Mouse (Mus musculus): Measurements from ENCODE around the gene Minpp1. TPM values are rescaled to one million over a fixed set of nuclear protein-coding genes. Genes with fewer than 3 reads are reported as not detected.

Minpp1 gene
- polyA plus RNA-seq, 1 experiment, result 70.7 TPM

GRCm38 (mm10) chr19:32529252-32529942 lies 43.8 kb downstream of the Minpp1 start:
- no peak overlapping the region for H3K27ac ChIP-seq (ENCODE audit: control insufficient read depth, insufficient read depth, low read length)
- H3K4me1 ChIP-seq (replicated peaks; ENCODE audit: control insufficient read depth, insufficient read depth, low read length), result peaks cover 2% of the 10 kb centered on the region; the same call in 1 of the 2 replicates
- H3K27me3 ChIP-seq (ENCODE audit: control insufficient read depth, insufficient read depth, low read length), result no peaks in the 10 kb centered on the region
- no peak overlapping the region for H3K4me3 ChIP-seq (ENCODE audit: control insufficient read depth, insufficient read depth, low read length)
- no peak for DNase-seq
- no peak for TF ChIP-seq POLR2A (IDR thresholded peaks at IDR 0.05; ENCODE audit: control insufficient read depth, extremely low read depth, insufficient read depth, low read length, poor library complexity)
- no peak for TF ChIP-seq CTCF (IDR thresholded peaks at IDR 0.05; ENCODE audit: borderline replicate concordance, control insufficient read depth, extremely low read depth, insufficient read depth, low read length, poor library complexity)
- no peaks in the 10 kb centered on the region for H3K36me3 ChIP-seq (ENCODE audit: control insufficient read depth, insufficient read depth, low read length)
- 96% methylated on average over 11 of the region's 11 CpGs for WGBS

GRCm38 (mm10) chr19:32530296-32530695 lies 44.7 kb downstream of the Minpp1 start:
- Histone ChIP-seq H3K27ac (ENCODE audit: control insufficient read depth, insufficient read depth, low read length) (no peak overlapping the region), H3K27me3 (ENCODE audit: control insufficient read depth, insufficient read depth, low read length) (no peaks in the 10 kb centered on the region), H3K4me1 (replicated peaks; ENCODE audit: control insufficient read depth, insufficient read depth, low read length) (no peaks in the 10 kb centered on the region), H3K4me3 (ENCODE audit: control insufficient read depth, insufficient read depth, low read length) (no peak overlapping the region), H3K36me3 (ENCODE audit: control insufficient read depth, insufficient read depth, low read length) (no peaks in the 10 kb centered on the region)
- WGBS, result 93% methylated on average over 7 of the region's 7 CpGs
- DNase-seq, result no peak
- TF ChIP-seq CTCF (IDR thresholded peaks at IDR 0.05; ENCODE audit: borderline replicate concordance, control insufficient read depth, extremely low read depth, insufficient read depth, low read length, poor library complexity), result no peak
- TF ChIP-seq POLR2A (IDR thresholded peaks at IDR 0.05; ENCODE audit: control insufficient read depth, extremely low read depth, insufficient read depth, low read length, poor library complexity), result no peak

DNA sequence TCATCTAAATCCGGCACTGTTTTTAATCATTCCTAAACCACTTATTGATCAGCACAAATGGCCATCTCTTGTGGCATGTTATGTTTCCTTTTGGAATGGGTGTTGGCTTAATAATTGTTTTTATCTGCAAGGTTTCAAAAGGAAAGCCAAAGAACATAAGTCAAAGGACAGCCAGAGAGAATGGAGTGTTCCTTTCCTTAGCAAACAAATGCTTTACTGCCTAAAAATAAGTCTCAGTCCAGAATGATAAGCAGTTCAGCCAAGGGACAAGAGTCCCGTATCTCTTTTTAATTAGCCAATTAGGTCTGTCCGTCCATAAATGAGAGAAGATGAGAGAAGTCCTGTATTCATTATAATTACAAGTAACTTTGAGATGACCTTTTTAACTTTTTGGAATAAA lies 46.8 kb downstream of the Minpp1 start:
- Histone ChIP-seq H3K27ac (ENCODE audit: control insufficient read depth, insufficient read depth, low read length) (no peak overlapping the region), H3K36me3 (ENCODE audit: control insufficient read depth, insufficient read depth, low read length) (no peaks in the 10 kb centered on the region), H3K27me3 (ENCODE audit: control insufficient read depth, insufficient read depth, low read length) (no peaks in the 10 kb centered on the region), H3K4me1 (replicated peaks; ENCODE audit: control insufficient read depth, insufficient read depth, low read length) (no peaks in the 10 kb centered on the region), H3K4me3 (ENCODE audit: control insufficient read depth, insufficient read depth, low read length) (no peak overlapping the region)
- 95% methylated on average over 3 of the region's 3 CpGs for WGBS
- no peak for DNase-seq
- TF ChIP-seq POLR2A (IDR thresholded peaks at IDR 0.05; ENCODE audit: control insufficient read depth, extremely low read depth, insufficient read depth, low read length, poor library complexity), result no peak
- no peak for TF ChIP-seq CTCF (IDR thresholded peaks at IDR 0.05; ENCODE audit: borderline replicate concordance, control insufficient read depth, extremely low read depth, insufficient read depth, low read length, poor library complexity)

DNA sequence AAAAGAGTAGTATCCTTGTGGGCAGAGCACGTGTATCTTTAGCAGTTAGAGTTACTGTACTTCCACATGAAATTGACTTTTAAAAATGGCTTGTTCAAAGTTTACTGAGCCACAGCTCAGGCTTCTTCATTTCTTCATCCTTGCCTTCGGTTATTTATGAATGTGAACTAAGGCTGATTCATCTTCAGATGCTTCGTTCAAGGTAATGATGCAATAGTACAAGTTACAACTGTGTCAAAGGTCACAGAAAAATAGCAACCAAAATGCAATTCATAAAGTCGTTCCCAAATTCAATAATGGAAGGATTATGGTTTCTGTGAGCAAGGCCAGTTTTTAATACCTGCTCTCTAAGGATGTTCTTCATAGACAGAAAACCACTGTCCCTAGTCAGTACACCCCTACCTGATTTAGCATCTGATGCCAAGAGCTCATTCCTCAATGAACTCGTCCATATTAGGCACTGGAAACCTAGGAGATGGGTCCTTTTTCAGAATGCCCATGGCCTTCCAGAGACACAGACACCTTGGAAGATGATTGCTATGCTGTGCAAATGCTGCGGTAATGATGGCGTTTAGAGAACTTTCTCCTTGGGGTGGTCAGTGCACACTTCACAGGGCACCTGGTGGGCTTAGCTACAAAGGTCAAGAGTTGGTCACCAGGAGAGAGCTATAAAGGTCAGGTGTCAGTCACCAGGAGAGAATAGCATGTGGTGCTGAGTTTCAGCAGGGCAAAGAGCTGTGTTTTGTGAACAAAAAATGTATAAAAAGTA lies 47.4 kb downstream of the Minpp1 start:
- no peaks in the 10 kb centered on the region for H3K36me3 ChIP-seq (ENCODE audit: control insufficient read depth, insufficient read depth, low read length)
- DNase-seq, result no peak
- no peaks in the 10 kb centered on the region for H3K27me3 ChIP-seq (ENCODE audit: control insufficient read depth, insufficient read depth, low read length)
- no peak overlapping the region for H3K4me3 ChIP-seq (ENCODE audit: control insufficient read depth, insufficient read depth, low read length)
- WGBS, result 90% methylated on average over 7 of the region's 7 CpGs
- TF ChIP-seq CTCF (IDR thresholded peaks at IDR 0.05; ENCODE audit: borderline replicate concordance, control insufficient read depth, extremely low read depth, insufficient read depth, low read length, poor library complexity), result no peak
- no peak for TF ChIP-seq POLR2A (IDR thresholded peaks at IDR 0.05; ENCODE audit: control insufficient read depth, extremely low read depth, insufficient read depth, low read length, poor library complexity)
- H3K27ac ChIP-seq (ENCODE audit: control insufficient read depth, insufficient read depth, low read length), result no peak overlapping the region
- H3K4me1 ChIP-seq (replicated peaks; ENCODE audit: control insufficient read depth, insufficient read depth, low read length), result no peaks in the 10 kb centered on the region

- Histone ChIP-seq H3K4me1 (replicated peaks; ENCODE audit: control insufficient read depth, insufficient read depth, low read length) (no peaks in the 10 kb centered on the region), H3K27me3 (ENCODE audit: control insufficient read depth, insufficient read depth, low read length) (no peaks in the 10 kb centered on the region), H3K27ac (ENCODE audit: control insufficient read depth, insufficient read depth, low read length) (no peak overlapping the region), H3K36me3 (ENCODE audit: control insufficient read depth, insufficient read depth, low read length) (no peaks in the 10 kb centered on the region), H3K4me3 (ENCODE audit: control insufficient read depth, insufficient read depth, low read length) (no peak overlapping the region)
- no peak for DNase-seq
- TF ChIP-seq CTCF (IDR thresholded peaks at IDR 0.05; ENCODE audit: borderline replicate concordance, control insufficient read depth, extremely low read depth, insufficient read depth, low read length, poor library complexity) (no peak), POLR2A (IDR thresholded peaks at IDR 0.05; ENCODE audit: control insufficient read depth, extremely low read depth, insufficient read depth, low read length, poor library complexity) (no peak)
Measured at GRCm38 (mm10) chr19:32534887-32535286, 49.3 kb downstream of the Minpp1 start.

- DNase-seq, result no peak
- H3K27ac ChIP-seq (ENCODE audit: control insufficient read depth, insufficient read depth, low read length), result no peak overlapping the region
- H3K27me3 ChIP-seq (ENCODE audit: control insufficient read depth, insufficient read depth, low read length), result no peaks in the 10 kb centered on the region
- WGBS, result 94% methylated on average over 9 of the region's 9 CpGs
- no peak overlapping the region for H3K4me3 ChIP-seq (ENCODE audit: control insufficient read depth, insufficient read depth, low read length)
- H3K4me1 ChIP-seq (replicated peaks; ENCODE audit: control insufficient read depth, insufficient read depth, low read length), result no peaks in the 10 kb centered on the region
- no peaks in the 10 kb centered on the region for H3K36me3 ChIP-seq (ENCODE audit: control insufficient read depth, insufficient read depth, low read length)
- no peak for TF ChIP-seq CTCF (IDR thresholded peaks at IDR 0.05; ENCODE audit: borderline replicate concordance, control insufficient read depth, extremely low read depth, insufficient read depth, low read length, poor library complexity)
- TF ChIP-seq POLR2A (IDR thresholded peaks at IDR 0.05; ENCODE audit: control insufficient read depth, extremely low read depth, insufficient read depth, low read length, poor library complexity), result no peak
Measured at GRCm38 (mm10) chr19:32542784-32543490, 57.4 kb downstream of the Minpp1 start.

Data from thymus, adult 2 months (tissue).